Mouse (Mus musculus): Measurements from ENCODE around the gene Mus81. TPM values are rescaled to one million over a fixed set of nuclear protein-coding genes. Genes with fewer than 3 reads are reported as not detected.
A peak's percentile ranks its signal among the peaks of the same experiment; 100 is the strongest.

Mus81 gene
- polyA plus RNA-seq, 1 experiment from 2014 or later = 6.4 TPM

- Histone ChIP-seq H3K27ac (no peak overlapping the region), H3K79me2 (ENCODE audit: inconsistent target) (no peaks in the 10 kb centered on the region), H3K4me3 (ENCODE audit: inconsistent target) (no peak overlapping the region), H3K36me3 (ENCODE audit: inconsistent target) (peaks cover 55% of the 10 kb centered on the region)
- WGBS (ENCODE audit: missing documents) = 71% methylated on average over 6 of the region's 6 CpGs
Observed at GRCm38 (mm10) chr19:5466916-5467500, 21.2 kb downstream of the Mus81 start.

DNA sequence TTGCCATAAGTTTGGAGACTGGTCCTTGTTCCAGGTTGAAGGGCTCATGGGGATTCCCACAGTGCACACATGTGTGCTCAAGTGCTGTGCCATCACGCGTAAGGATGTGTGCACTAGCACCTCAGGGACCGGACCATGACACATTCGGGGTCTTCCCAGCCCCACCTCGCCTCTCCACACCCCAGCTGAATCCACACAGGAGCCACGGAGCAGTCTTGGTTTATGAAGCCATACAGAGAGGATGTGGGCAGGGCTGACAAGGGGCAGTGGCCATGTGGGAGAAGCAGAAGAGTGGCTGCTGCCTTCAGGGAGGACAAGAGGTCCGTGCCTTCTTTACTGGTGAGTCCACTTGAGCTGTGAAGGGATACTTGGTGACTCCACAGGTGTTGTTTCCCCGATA lies 23.2 kb downstream of the Mus81 start:
- peaks cover 56% of the 10 kb centered on the region for H3K36me3 ChIP-seq (ENCODE audit: inconsistent target)
- no peak overlapping the region for H3K4me3 ChIP-seq (ENCODE audit: inconsistent target)
- H3K27ac ChIP-seq = no peak overlapping the region
- 92% methylated on average over 8 of the region's 8 CpGs for WGBS (ENCODE audit: missing documents)
- H3K79me2 ChIP-seq (ENCODE audit: inconsistent target) = peaks cover 12% of the 10 kb centered on the region

GRCm38 (mm10) chr19:5463791-5464562 lies 24.2 kb downstream of the Mus81 start:
- H3K36me3 ChIP-seq (ENCODE audit: inconsistent target) = peaks cover 56% of the 10 kb centered on the region
- H3K4me3 ChIP-seq (ENCODE audit: inconsistent target) = no peak overlapping the region
- peaks cover 12% of the 10 kb centered on the region for H3K79me2 ChIP-seq (ENCODE audit: inconsistent target)
- WGBS (ENCODE audit: missing documents) = 77% methylated on average over 14 of the region's 15 CpGs
- no peak overlapping the region for H3K27ac ChIP-seq

- Histone ChIP-seq H3K27ac (no peak overlapping the region), H3K36me3 (ENCODE audit: inconsistent target) (peaks cover 56% of the 10 kb centered on the region)
- 92% methylated on average over 9 of the region's 9 CpGs for WGBS (ENCODE audit: missing documents)
Observed at GRCm38 (mm10) chr19:5463212-5463611, 25.0 kb downstream of the Mus81 start.

GRCm38 (mm10) chr19:5461411-5461810 lies 26.8 kb downstream of the Mus81 start:
- peak overlapping the region; percentile 96 for H3K4me3 ChIP-seq (ENCODE audit: inconsistent target)
- 85% methylated on average over 6 of the region's 6 CpGs for WGBS (ENCODE audit: missing documents)
- H3K27ac ChIP-seq = no peak overlapping the region
- H3K79me2 ChIP-seq (ENCODE audit: inconsistent target) = peaks cover 14% of the 10 kb centered on the region
- peaks cover 45% of the 10 kb centered on the region for H3K36me3 ChIP-seq (ENCODE audit: inconsistent target)

More at GRCm38 (mm10) chr19:5463212-5463611, 25.0 kb downstream of the Mus81 start:
- H3K4me3 ChIP-seq (ENCODE audit: inconsistent target) = no peak overlapping the region
- H3K79me2 ChIP-seq (ENCODE audit: inconsistent target) = peaks cover 12% of the 10 kb centered on the region

- WGBS (ENCODE audit: missing documents) = 0% methylated on average over 32 of the region's 32 CpGs
- peaks cover 23% of the 10 kb centered on the region for H3K79me2 ChIP-seq (ENCODE audit: inconsistent target)
Observed at GRCm38 (mm10) chr19:5460465-5460911, 27.7 kb downstream of the Mus81 start, which contains the start of gene Fibp. Fibp (plus strand) TSS chr19:5460615.

DNA sequence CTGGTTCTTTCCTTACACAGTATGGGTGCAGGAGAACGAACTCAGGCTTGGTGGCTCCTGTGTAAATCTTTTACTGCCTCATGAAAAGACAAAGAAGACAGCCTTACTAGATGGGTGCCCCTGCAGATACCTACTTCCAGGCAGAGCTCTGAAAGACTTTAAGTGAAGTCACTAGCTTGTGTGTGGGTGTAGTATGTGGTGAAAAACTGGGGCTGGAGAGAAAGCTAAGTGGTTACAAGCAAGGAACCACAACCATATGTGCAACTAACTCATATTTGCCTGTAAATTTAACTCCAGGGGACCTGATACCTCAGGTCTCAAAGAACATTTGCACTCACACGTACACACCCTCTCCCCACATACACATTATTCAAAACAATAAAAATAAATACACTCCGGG lies 28.3 kb downstream of the Mus81 start:
- peak overlapping the region; percentile 96 for H3K4me3 ChIP-seq (ENCODE audit: inconsistent target)
- 32% methylated on average over 2 of the region's 3 CpGs for WGBS (ENCODE audit: missing documents)
- H3K27ac ChIP-seq = peak overlapping the region; percentile 73
- H3K79me2 ChIP-seq (ENCODE audit: inconsistent target) = peaks cover 29% of the 10 kb centered on the region
- H3K36me3 ChIP-seq (ENCODE audit: inconsistent target) = peaks cover 30% of the 10 kb centered on the region

More at GRCm38 (mm10) chr19:5460465-5460911, 27.7 kb downstream of the Mus81 start, which contains the start of gene Fibp:
- Histone ChIP-seq H3K4me3 (ENCODE audit: inconsistent target) (peak within 1 kb of the TSS; percentile 96), H3K36me3 (ENCODE audit: inconsistent target) (peaks cover 35% of the 10 kb centered on the region), H3K27ac (peak within 1 kb of the TSS; percentile 73)

GRCm38 (mm10) chr19:5459019-5459418 lies 29.2 kb downstream of the Mus81 start:
- H3K27ac ChIP-seq = no peak overlapping the region
- peaks cover 36% of the 10 kb centered on the region for H3K79me2 ChIP-seq (ENCODE audit: inconsistent target)
- WGBS (ENCODE audit: missing documents) = 90% methylated on average over 7 of the region's 7 CpGs
- H3K4me3 ChIP-seq (ENCODE audit: inconsistent target) = no peak overlapping the region
- peaks cover 21% of the 10 kb centered on the region for H3K36me3 ChIP-seq (ENCODE audit: inconsistent target)

DNA sequence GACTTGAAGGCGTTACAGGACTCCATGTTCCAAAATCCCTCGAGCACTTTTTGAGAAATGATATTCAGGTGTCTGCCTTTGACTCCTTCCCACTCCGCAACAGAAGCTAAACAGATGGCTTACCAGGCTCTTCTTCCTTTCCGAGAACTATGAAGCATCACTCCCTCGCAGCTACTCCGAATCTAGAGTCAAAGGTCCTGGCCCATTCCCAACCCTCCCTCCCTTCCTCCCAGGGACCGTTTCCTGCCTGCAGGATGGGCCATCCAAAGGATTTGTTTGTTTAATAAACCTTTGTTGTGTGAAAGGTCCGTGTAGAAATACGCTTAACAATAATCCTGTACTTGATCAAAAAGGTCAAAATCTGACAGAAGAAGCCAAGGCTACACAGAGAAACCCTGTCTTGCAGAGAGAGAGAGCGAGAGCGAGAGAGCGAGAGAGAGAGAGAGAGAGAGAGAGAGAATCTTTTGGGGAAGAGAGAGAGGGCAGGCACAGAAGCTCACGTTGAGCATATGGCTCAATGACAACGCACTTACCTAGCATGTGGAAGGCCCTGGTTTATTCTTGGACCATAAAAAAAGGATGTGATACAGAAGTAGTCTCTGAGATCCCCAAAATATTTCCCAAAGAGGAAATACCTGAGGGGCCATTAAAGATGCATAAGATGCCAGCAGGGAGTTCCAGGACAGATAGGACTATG lies 30.3 kb downstream of the Mus81 start, which contains the start of gene Ccdc85b:
Gene Ccdc85b, minus strand, starts transcription at position 149 of the 697 bp plus-strand sequence.
- Histone ChIP-seq H3K4me3 (ENCODE audit: inconsistent target) (peak within 1 kb of the TSS; percentile 50), H3K79me2 (ENCODE audit: inconsistent target) (peaks cover 36% of the 10 kb centered on the region), H3K27ac (no peak within 1 kb of the TSS), H3K36me3 (ENCODE audit: inconsistent target) (peaks cover 9% of the 10 kb centered on the region)
- 18% methylated on average over 13 of the region's 14 CpGs for WGBS (ENCODE audit: missing documents)

DNA sequence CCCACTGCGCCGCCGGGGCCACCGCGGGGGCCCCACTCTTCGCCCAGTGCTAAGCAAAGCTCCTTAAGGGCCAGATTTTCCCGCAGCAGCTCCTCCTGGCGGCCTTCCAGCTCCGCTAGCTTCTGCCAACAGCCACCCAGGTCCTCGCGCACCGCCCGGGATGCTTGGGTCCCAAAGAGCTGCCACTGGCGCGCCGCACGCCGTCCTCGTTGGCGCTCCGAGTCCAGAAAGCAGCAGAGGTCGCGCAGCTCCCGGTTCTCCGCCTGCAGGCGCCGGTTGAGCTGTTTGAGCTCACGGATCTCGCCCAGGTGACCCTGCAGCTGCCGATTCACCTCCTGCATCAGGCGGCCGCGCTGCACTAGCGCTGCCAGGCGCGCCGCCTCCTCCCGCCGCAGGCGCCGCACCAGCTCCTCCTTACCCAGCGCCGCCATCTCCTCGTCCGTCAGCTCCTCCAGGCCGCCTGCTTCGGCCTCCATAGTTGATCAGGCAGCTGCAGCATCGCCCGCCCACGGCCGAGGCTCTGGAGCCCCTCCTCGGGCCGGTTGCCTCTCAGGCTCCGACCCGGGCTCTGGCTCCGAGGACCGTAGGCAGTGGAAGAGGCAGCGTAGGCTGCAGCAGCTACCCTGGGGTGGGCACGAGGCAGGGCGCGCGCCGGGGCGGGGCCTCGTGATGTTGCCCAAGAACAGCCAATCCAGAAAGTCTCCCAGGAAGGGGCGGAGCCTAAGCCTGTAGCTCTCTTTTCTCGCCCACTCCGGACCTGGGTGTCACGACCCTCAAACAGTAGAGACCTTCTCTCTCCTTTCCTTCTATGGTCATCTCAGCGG lies 31.1 kb downstream of the Mus81 start:
- Histone ChIP-seq H3K4me3 (ENCODE audit: inconsistent target) (peak overlapping the region; percentile 50), H3K27ac (no peak overlapping the region), H3K36me3 (ENCODE audit: inconsistent target) (peaks cover 2% of the 10 kb centered on the region; the same call in 1 of the 2 replicates), H3K79me2 (ENCODE audit: inconsistent target) (peaks cover 36% of the 10 kb centered on the region)
- under 1% methylated on average over 69 of the region's 70 CpGs for WGBS (ENCODE audit: missing documents)

DNA sequence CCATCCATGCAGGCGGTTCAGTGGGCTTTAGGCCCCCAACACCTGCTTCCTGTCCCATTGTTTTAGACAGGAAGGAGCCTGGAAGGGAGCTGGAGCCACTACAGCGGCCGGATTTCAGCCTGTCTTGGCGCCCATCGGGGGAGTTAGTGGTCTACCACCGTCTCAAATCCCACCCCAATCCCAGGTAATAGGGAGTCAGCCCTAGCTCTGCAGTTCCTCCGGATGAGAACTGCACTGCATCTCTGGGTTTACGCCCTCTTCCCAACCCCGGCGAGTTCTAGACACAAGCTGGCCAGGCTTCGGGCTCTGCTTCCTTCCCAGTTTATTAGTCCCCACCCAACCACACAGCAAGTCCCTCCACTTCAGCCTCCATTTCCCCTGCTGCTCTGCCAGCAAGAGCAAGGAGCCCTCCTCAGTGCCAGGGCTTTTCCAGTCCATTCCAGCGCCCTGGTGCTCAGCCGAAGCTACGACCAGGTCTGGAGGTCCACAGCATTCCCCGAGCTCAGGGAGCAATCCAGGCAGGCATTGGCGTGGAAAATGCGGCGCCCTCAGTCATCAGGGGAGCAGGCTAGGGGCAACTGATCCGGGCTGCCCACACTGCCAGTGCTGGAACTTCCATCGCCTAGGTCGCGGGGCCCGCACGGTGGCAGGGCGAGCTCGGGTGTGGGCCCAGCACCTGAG lies 31.8 kb downstream of the Mus81 start:
- H3K27ac ChIP-seq = no peak overlapping the region
- H3K79me2 ChIP-seq (ENCODE audit: inconsistent target) = peaks cover 31% of the 10 kb centered on the region
- WGBS (ENCODE audit: missing documents) = 3% methylated on average over 26 of the region's 26 CpGs
- H3K4me3 ChIP-seq (ENCODE audit: inconsistent target) = peak overlapping the region; percentile 50
- no peaks in the 10 kb centered on the region for H3K36me3 ChIP-seq (ENCODE audit: inconsistent target)

DNA sequence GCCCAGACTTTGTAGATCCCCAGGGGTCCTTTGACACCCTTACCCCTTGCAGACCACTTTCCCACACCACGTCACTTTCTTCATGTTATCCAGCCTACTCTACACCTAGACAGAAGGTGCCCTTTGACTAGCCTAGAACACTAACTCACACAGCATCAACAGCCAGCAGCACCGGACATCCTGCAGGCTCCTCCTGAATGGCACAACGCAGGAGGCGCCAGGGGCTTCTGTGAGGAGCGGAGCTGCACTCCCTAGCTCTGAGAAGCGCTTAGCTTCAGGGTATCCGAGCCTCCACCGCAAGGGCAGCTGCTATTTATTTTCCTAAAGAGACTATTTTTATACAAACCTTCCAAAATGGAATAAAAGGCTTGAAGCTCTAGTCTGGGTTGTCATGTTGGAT lies 32.6 kb downstream of the Mus81 start:
- no peak overlapping the region for H3K4me3 ChIP-seq (ENCODE audit: inconsistent target)
- H3K36me3 ChIP-seq (ENCODE audit: inconsistent target) = no peaks in the 10 kb centered on the region
- WGBS (ENCODE audit: missing documents) = 85% methylated on average over 8 of the region's 8 CpGs
- no peak overlapping the region for H3K27ac ChIP-seq
- H3K79me2 ChIP-seq (ENCODE audit: inconsistent target) = peaks cover 24% of the 10 kb centered on the region

GRCm38 (mm10) chr19:5455037-5455436 lies 33.2 kb downstream of the Mus81 start:
- Histone ChIP-seq H3K4me3 (ENCODE audit: inconsistent target) (no peak overlapping the region), H3K27ac (no peak overlapping the region), H3K79me2 (ENCODE audit: inconsistent target) (peaks cover 24% of the 10 kb centered on the region), H3K36me3 (ENCODE audit: inconsistent target) (no peaks in the 10 kb centered on the region)
- 94% methylated on average over 12 of the region's 12 CpGs for WGBS (ENCODE audit: missing documents)

Data from macrophage (primary cell).